Mouse (Mus musculus) testis, postnatal 10 days (tissue): ENCODE measurements around the gene Rps3.

Source experiments
- DNase-seq: peaks from one replicate; pipeline ENCODE4 v3.0.0; 2021; ENCODE audit warnings: low spot score

The Rps3 gene

GRCm38 (mm10) chr7:99475562-99475911 is 8.0 kb downstream of the Rps3 start:
- no peak for DNase-seq

- DNase-seq: no peak
These were observed 8.5 kb downstream of the Rps3 start for GRCm38 (mm10) chr7:99474836-99475561.

- DNase-seq: no peak
These were observed 9.7 kb downstream of the Rps3 start for GRCm38 (mm10) chr7:99473638-99474407.

GRCm38 (mm10) chr7:99471578-99471977 is 12.0 kb downstream of the Rps3 start:
- DNase-seq: no peak

- no peak for DNase-seq
These were observed 13.7 kb downstream of the Rps3 start for GRCm38 (mm10) chr7:99469680-99470405.

GRCm38 (mm10) chr7:99468283-99469132 is 15.0 kb downstream of the Rps3 start:
- DNase-seq: peak; percentile 81

- peak; percentile 63 for DNase-seq
These were observed 15.6 kb downstream of the Rps3 start for GRCm38 (mm10) chr7:99467916-99468282.

- DNase-seq: no peak
These were observed 17.7 kb downstream of the Rps3 start, which contains the start of gene Klhl35 for GRCm38 (mm10) chr7:99465811-99466210. Klhl35 (plus strand) TSS chr7:99466004.

- DNase-seq: no peak
These were observed 20.4 kb downstream of the Rps3 start for GRCm38 (mm10) chr7:99463120-99463519.

GRCm38 (mm10) chr7:99459888-99460652 is 23.5 kb downstream of the Rps3 start:
- no peak for DNase-seq

- DNase-seq: no peak
These were observed 24.7 kb downstream of the Rps3 start for GRCm38 (mm10) chr7:99458849-99459248.

GRCm38 (mm10) chr7:99454044-99454443 is 29.5 kb downstream of the Rps3 start:
- DNase-seq: no peak

- DNase-seq: no peak
These were observed 30.7 kb downstream of the Rps3 start for GRCm38 (mm10) chr7:99452859-99453258.

GRCm38 (mm10) chr7:99450703-99451102 is 32.8 kb downstream of the Rps3 start:
- DNase-seq: peak; percentile 72

GRCm38 (mm10) chr7:99449751-99450150 is 33.8 kb downstream of the Rps3 start:
- DNase-seq: no peak

GRCm38 (mm10) chr7:99449063-99449462 is 34.5 kb downstream of the Rps3 start:
- no peak for DNase-seq

GRCm38 (mm10) chr7:99448619-99449018 is 34.9 kb downstream of the Rps3 start:
- DNase-seq: no peak

- DNase-seq: no peak
These were observed 36.2 kb downstream of the Rps3 start for GRCm38 (mm10) chr7:99447323-99447722.

- DNase-seq: peak; percentile 61
These were observed 37.7 kb downstream of the Rps3 start for GRCm38 (mm10) chr7:99445833-99446232.

GRCm38 (mm10) chr7:99444012-99444411 is 39.5 kb downstream of the Rps3 start:
- no peak for DNase-seq

- DNase-seq: no peak
These were observed 40.4 kb downstream of the Rps3 start for GRCm38 (mm10) chr7:99443164-99443563.
